Mouse (Mus musculus): ENCODE measurements around the gene Emc9. TPM values are rescaled to one million over a fixed set of nuclear protein-coding genes. Genes with fewer than 3 reads are reported as not detected.

Gene Emc9
- 21.5 TPM for total RNA-seq (2023)

DNA sequence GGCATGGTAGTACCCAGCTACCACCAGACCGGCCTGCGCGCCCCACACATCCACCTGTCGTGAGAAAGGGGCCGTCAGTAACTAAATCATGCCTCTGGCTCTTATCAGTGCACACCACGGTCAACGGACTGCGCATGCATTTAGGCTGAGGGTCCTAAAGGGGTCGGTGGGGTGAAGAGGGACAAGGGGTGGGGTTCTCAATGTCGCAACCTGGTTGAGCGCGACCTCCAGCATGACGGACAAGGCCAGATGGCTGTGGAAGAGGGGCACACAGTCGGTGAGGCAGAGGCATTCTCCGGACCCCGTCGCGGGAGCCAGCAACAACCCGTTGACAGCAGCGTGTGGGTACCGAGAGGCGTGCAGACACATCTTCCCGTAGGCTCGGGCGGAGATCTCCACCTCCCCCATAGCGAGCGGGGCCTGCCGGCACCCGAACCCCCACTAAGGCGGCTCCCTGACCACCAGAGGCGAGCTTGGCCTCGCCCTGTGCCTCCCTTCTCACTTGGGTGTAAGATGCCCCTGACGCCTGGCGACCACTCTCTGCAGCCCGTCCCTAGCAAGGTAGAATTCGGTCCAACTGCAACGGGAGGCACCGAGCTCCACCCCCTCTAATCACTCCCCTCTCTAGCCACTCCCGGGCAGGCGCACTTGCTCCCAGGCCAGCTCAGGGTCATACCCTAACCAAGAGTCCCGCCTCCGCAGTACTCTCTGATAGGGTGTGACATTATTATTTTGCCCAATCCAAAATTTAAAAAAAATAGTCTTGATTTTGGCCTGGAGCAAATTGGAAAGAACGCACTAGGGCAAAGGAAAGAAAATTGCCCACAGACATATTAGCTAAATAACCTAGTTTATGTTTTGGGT, at the start of gene Emc9:
Emc9 (minus strand) TSS at position 601 of the 864 bp plus-strand sequence.

DNA sequence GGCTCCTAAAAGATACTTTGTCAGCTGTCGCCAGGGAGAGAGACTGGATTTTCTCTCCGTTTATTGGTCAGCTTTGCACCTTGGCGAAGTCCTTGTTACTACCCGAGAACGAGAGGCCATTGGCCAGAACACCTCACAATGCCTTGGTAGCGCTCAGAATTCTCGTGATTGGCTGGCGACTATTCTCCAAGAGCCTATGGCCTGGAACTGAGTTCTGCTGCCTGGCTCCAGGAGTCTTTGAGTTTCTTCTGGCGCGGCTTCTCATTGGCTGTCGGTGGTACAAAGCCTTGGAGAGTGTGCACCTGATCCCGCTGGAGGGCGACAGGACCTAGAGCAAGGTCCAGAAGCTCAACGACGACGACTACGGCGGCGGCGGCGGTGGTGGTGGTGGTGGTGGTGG, 32.7 kb upstream of the Emc9 start, which contains the start of gene Rec8:
Rec8 (plus strand) TSS at position 216 of the 400 bp plus-strand sequence.

DNA sequence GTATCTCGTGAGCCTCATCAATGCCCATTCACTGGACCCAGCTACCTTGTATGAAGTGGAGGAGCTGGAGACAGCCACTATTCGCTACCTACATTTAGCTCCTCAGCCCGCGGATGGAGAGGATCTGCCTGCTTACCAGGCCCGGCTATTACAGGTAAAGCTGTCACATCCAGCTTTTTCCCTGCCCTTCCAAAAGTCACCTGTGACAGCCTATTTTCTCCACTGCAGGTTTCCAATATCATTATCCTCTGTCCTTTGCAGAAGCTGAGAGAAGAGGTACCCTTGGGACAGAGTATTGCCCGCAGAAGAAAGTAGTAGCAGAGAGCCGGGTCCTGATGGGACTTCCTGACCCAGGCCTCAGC, 18.1 kb upstream of the Emc9 start, which contains the start of gene Irf9:
Irf9 (plus strand) TSS at position 301 of the 362 bp plus-strand sequence.

DNA sequence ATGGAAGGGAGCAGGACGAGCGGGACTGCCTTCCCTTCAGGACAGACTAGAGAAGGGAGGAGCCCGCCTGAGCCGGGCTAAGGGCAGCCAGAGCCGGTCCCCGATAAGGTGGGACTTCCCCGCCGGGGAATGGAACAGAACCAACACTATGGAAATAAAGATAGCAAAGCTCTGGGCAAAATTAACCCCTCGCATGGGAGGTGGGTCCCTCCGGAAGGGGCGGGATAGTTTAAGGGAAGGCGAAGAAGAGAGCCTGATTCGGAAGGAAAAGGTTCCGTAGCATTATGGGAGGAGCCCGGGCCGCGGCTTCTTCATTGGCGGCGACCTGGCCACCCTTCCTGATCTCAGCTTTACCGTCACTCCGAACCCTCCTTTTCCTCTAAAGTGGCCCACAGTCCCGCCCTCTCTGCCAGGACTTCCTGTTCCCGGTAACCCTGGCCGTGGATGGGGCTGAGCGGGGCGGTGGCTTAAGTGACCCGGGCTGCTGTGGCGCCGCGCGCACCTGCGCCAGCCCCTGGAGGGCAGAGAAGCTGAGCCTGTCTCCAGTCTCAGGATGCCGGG, 6.3 kb upstream of the Emc9 start, which contains the start of gene Rnf31:
Rnf31 (plus strand) TSS at position 378 of the 561 bp plus-strand sequence.

DNA sequence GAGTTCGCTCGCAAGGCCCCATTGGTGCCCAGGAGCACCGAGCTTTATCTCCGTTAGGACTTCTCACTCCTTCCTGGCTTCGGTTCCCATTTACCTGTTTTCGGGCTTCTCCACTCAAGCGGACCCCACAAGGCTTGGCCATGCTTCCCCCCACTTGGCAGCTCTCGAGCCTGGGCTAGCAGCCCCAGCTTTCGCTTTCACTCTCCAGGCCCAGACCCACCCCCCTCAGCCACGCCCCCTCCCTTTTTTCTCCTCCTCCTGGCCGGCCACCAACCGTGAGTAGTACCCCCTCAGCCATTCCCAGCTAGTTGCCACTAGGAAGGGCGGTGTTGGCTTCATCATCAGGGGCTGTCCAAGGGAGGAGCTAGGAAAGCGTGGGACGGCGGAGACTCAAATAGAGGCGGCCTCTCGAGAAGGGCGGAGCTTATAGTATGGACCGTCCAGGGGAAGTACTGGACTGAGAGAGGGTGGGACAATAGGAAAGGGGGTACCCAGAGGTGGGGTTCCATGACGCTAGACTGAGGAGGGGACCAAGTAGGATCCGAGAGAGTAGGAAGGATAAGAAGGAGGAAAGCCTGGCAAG, 5.7 kb upstream of the Emc9 start, which contains the start of gene Psme2:
Psme2 (minus strand) TSS at position 366 of the 583 bp plus-strand sequence.

DNA sequence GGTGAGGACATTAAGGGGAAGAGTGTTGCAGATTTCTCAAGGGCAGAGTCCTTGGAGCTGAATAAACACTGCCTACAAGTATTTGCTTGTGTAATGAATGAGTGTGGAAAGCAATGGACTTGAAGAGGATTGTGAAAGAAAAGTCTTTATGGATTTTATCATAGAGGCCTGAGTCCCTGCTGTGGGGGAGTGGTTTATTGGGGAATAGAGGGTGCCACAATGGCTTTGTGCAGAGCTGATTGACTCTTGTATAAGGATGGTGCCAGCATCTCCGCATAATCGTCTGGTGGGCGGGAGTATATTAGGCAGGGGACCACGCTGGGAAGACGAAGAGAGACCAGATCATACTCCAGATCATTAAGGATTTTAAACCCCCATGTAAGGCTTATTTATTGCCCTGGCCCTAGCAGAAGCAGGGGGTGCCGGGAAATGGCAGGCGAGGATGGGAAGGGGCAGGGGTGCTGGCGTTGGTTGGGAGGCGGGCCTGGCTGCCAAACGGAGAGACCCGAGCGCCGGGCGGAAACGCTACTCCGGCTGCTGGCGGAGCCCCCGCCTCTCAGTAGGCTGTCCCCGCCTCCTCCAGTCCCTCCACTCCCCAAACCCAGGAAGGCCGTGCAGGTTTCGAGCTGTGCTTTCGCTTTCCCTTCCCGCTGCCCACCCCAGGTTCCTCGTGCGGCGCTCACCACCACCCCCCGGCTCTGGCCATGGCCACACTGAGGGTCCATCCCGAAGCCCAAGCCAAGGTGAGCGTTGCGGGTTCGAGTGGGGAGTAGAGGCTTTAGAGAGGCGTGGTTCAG, 7.0 kb downstream of the Emc9 start, which contains the start of gene Psme1:
Psme1 (plus strand) TSS at position 253 of the 797 bp plus-strand sequence.

DNA sequence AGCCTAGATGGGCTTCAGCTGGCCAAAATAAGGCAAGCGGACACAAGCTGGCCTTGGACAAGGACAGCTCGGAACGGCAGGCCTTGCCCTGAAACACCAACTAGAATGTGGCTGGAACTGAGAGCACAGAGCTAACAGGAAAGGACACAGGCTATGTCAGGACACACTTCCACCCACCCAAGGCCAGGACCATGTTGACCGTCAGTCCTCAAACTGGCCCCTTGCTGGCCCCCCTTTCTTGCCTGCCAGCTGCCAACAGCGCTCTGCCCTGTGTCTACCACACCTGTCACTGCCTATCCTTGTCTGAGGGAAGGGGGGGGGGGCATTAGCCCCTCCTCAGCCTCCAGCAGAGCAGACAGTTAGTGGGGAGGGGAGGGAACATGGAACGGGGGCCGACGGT, 9.8 kb downstream of the Emc9 start, which contains the start of gene Fitm1:
Fitm1 (plus strand) TSS at position 316 of the 400 bp plus-strand sequence.

DNA sequence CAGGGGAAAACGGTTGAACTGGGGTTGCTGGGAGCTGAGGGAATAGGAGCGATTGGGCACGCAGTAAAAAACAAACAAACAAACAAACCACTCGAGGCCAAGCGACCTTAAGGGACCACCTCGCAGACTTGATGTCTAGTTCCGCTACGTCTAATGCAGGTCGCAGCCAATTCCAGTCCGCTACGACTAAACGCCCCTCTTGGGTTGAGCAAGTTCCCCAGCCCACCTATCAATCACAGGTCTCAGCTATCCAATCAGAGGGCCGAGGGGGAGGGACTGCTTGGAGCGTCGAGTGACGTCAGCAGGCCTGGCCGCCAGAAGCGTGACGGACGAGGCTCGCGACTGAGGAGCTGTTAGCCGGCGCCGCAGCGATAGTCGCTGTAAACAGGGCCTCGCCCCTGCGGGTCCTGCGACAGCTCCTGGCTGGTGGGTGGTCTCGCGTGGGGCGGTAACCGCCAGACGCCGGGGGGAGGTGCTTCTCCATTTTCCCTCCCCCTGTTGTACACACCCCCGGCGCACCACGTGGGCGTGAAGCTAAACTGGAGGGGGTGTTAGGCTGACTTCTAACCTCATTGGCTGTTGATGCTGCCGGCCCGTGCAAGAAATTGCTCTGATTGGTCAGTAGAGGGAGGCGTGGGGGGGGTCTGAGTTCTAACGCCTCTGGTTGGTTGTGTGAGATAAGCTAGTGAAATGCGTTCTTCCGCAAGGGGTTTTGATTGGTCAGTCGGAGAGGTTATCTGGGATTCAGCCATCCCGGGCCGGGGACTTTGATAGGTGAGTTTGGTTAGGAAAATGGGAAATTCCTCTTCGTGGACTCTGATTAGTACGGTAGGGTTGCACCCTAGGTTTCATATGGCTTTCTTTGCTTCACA, 24.7 kb downstream of the Emc9 start, which contains the start of gene A730061H03Rik:
A730061H03Rik (minus strand) TSS at position 205 of the 872 bp plus-strand sequence.

DNA sequence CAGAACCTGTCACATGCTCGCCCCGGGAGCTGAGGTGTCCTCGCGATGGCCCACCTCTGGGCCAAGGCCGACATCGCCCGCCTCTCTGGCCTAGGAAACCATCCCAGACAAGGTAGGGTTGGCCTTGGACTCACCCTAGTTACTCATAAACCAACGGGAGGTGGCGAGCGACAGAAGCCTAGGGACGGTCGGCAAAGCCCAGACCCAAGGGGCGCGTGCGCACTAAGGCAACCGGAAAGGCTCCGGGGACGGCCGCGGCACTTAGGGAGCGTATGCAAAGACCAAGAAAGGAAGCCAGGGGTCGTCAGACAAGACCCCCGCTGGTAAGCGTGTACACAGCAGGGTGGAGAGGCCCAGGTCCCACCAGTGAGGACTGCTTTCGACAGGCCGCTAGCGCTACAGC, 25.3 kb downstream of the Emc9 start, which contains the start of gene Dcaf11:
Dcaf11 (plus strand) TSS at position 208 of the 403 bp plus-strand sequence.

DNA sequence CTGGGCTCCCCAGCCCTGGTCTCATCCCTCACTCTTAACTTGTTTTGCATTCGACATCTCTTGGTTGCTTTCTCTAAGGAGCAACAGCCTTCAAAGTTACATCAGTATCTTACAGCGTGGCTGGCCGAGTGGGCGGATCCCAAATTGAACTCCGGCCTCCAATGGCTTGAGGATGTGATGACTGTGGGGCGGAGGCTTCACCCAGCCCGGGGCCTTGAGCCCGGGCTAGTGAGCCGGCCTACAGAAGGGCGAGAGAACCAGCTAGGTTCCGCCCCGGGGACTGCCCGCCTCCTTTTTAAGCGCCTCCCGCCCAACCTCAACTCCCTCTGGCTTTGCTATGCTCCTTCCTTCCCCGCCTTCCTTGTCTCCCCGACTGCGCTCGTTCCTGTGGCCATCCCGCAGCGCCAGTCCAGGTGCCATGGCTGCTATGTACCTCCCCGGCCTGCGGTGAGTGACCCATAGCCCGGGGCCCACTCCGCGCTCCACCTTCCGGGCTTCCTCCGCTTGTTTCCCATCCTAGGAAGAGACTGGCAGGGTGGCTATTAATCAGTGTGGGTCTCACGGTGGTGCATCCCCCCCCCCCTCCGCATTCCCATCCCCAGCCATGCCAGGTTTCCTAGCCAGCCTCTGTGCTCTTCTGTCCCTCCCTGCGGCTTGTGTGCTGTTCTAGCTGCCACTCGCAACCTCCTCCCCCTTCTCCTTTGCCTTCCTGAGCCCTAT, 44.9 kb downstream of the Emc9 start, which contains the start of gene Pck2:
Pck2 (plus strand) TSS at position 200 of the 720 bp plus-strand sequence.

Other genes with a start within 250 kb of the Emc9 start
- gene Dhrs4, start 106.5 kb downstream of the Emc9 start, total RNA-seq (2023) = 21.3 TPM
- gene Carmil3, start 94.7 kb downstream of the Emc9 start, total RNA-seq (2023) = 1.2 TPM
- not detected for gene Cpne6, start 74.9 kb downstream of the Emc9 start, total RNA-seq (2023)
- gene Nrl, start 60.3 kb downstream of the Emc9 start, total RNA-seq (2023) = not detected
- 16.1 TPM for gene Pck2, start 45.0 kb downstream of the Emc9 start, total RNA-seq (2023)
- gene Dcaf11, start 25.3 kb downstream of the Emc9 start, total RNA-seq (2023) = 92.5 TPM
- 6.4 TPM for gene A730061H03Rik, start 24.9 kb downstream of the Emc9 start, total RNA-seq (2023)
- not detected for gene Fitm1, start 9.7 kb downstream of the Emc9 start, total RNA-seq (2023)
- 263 TPM for gene Psme1, start 7.2 kb downstream of the Emc9 start, total RNA-seq (2023)
- gene Psme2, start 5.8 kb upstream of the Emc9 start, total RNA-seq (2023) = 386 TPM
- gene Rnf31, start 6.4 kb upstream of the Emc9 start, total RNA-seq (2023) = 96.4 TPM
- 94.6 TPM for gene Irf9, start 18.3 kb upstream of the Emc9 start, total RNA-seq (2023)
- gene Rec8, start 32.7 kb upstream of the Emc9 start, total RNA-seq (2023) = 0.44 TPM
- 71.9 TPM for gene Ipo4, start 50.7 kb upstream of the Emc9 start, total RNA-seq (2023)
- 2.7 TPM for gene Gm49378, start 52.6 kb upstream of the Emc9 start, total RNA-seq (2023)
- gene Tm9sf1, start 58.5 kb upstream of the Emc9 start, total RNA-seq (2023) = 43.9 TPM
- 3.5 TPM for gene Tssk4, start 64.9 kb upstream of the Emc9 start, total RNA-seq (2023)
- gene Mdp1, start 75.2 kb upstream of the Emc9 start, total RNA-seq (2023) = 41.7 TPM
- 16.2 TPM for gene Gmpr2, start 86.6 kb upstream of the Emc9 start, total RNA-seq (2023)
- 153 TPM for gene Nedd8, start 86.8 kb upstream of the Emc9 start, total RNA-seq (2023)
- 111 TPM for gene Tinf2, start 96.5 kb upstream of the Emc9 start, total RNA-seq (2023)
- gene Tgm1, start 128.6 kb upstream of the Emc9 start, total RNA-seq (2023) = 2.0 TPM
- 84.5 TPM for gene Rabggta, start 137.0 kb upstream of the Emc9 start, total RNA-seq (2023)
- gene Dhrs1, start 160.4 kb upstream of the Emc9 start, total RNA-seq (2023) = 18.6 TPM
- 22.2 TPM for gene Nop9, start 160.4 kb upstream of the Emc9 start, total RNA-seq (2023)
- not detected for gene Cideb, start 173.2 kb upstream of the Emc9 start, total RNA-seq (2023)
- gene Ltb4r2, start 176.1 kb upstream of the Emc9 start, total RNA-seq (2023) = 0.21 TPM
- gene Ltb4r1, start 180.7 kb upstream of the Emc9 start, total RNA-seq (2023) = 0.41 TPM
- 0.27 TPM for gene Adcy4, start 198.8 kb upstream of the Emc9 start, total RNA-seq (2023)
- 67.6 TPM for gene Ripk3, start 203.6 kb upstream of the Emc9 start, total RNA-seq (2023)
- gene Nfatc4, start 237.8 kb upstream of the Emc9 start, total RNA-seq (2023) = not detected

All from CD4-positive naive resting alpha-beta T cell, adult 57 days (primary cell).